Mouse (Mus musculus) liver, embryonic 14.5 days (tissue): ENCODE data around the gene Ankrd23.
A peak's percentile ranks its signal among the peaks of the same experiment; 100 is the strongest.

ENCODE experiments used
- CTCF ChIP-seq: IDR thresholded peaks from 2 replicates; pipeline ENCODE4 v1.5.1; 2016; ENCODE audit warnings: antibody characterized with exemption, low read depth, control low read depth
- EP300 ChIP-seq: IDR thresholded peaks from 2 replicates; pipeline ENCODE4 v1.6.1; 2016; ENCODE audit warnings: antibody characterized with exemption, low read depth

- TF ChIP-seq EP300 (0 out of 2 replicates have a peak, but pooled peaks have one; percentile 7), CTCF (no peak)
Measured at GRCm38 (mm10) chr1:36580384-36581207, 43.9 kb upstream of the Ankrd23 start.
